In genomic region chr9:47530922-47531850, GRCm38 (mm10) we compare ENCODE assay signal across 7 mouse cellular contexts. TPM values are rescaled to one million over a fixed set of nuclear protein-coding genes. Genes with fewer than 3 reads are reported as not detected.
DNase-seq lines count a peak whose midpoint lies in the region; ATAC-seq and TF ChIP-seq lines count a peak whose summit lies in the region.

No protein-coding gene starts in this region.

- peak; percentile 76 for DNase-seq in adrenal gland, postnatal 25 days
- peak; percentile 77 for DNase-seq in embryo, embryonic 11 days
- DNase-seq in limb, embryonic 11.5 days (ENCODE audit: low spot score) = peak; percentile 78

- peak; percentile 36 for ATAC-seq in granulocyte monocyte progenitor cell, adult 5-6 weeks (replicated peaks; ENCODE audit: poor library complexity, severe bottlenecking)
- ATAC-seq in intestine, postnatal 0 days = no peak
- no peak; the same call in 1 of the 2 replicates for ATAC-seq in limb, embryonic 11.5 days (ENCODE audit: insufficient number of reproducible peaks, low FRiP score, low TSS enrichment, low read depth)
- ATAC-seq in midbrain, embryonic 13.5 days = peak; percentile 44
- peak; percentile 11; the same call in 1 of the 2 replicates for ATAC-seq in stomach, embryonic 15.5 days (ENCODE audit: insufficient read depth, low FRiP score, low read depth)

- no peaks in the 10 kb centered on the region for H3K9me3 ChIP-seq in intestine, postnatal 0 days (ENCODE audit: control insufficient read depth)
- no peaks in the 10 kb centered on the region for H3K9me3 ChIP-seq in limb, embryonic 11.5 days (ENCODE audit: control insufficient read depth, low read length)
- no peaks in the 10 kb centered on the region for H3K9me3 ChIP-seq in midbrain, embryonic 13.5 days
- H3K9me3 ChIP-seq in stomach, embryonic 15.5 days = no peaks in the 10 kb centered on the region

- peak overlapping the region; percentile 99 for H3K4me2 ChIP-seq in intestine, postnatal 0 days (replicated peaks; ENCODE audit: low read depth)
- peak overlapping the region; percentile 90 for H3K4me2 ChIP-seq in limb, embryonic 11.5 days (ENCODE audit: low read depth, severe bottlenecking)
- peak overlapping the region; percentile 89 for H3K4me2 ChIP-seq in midbrain, embryonic 13.5 days (replicated peaks)
- H3K4me2 ChIP-seq in stomach, embryonic 15.5 days = peak overlapping the region; percentile 91

- peak overlapping the region; percentile 67 for H3K4me3 ChIP-seq in intestine, postnatal 0 days (ENCODE audit: low read depth, low read length)
- peak overlapping the region; percentile 64 for H3K4me3 ChIP-seq in limb, embryonic 11.5 days (ENCODE audit: low read depth, low read length)
- peak overlapping the region; percentile 85 for H3K4me3 ChIP-seq in midbrain, embryonic 13.5 days (replicated peaks)
- H3K4me3 ChIP-seq in stomach, embryonic 15.5 days (replicated peaks) = peak overlapping the region; percentile 64

- H3K36me3 ChIP-seq in intestine, postnatal 0 days (ENCODE audit: control insufficient read depth, insufficient read depth) = no peaks in the 10 kb centered on the region
- no peaks in the 10 kb centered on the region for H3K36me3 ChIP-seq in limb, embryonic 11.5 days (ENCODE audit: control insufficient read depth, insufficient read depth, low read length)
- no peaks in the 10 kb centered on the region for H3K36me3 ChIP-seq in midbrain, embryonic 13.5 days
- H3K36me3 ChIP-seq in stomach, embryonic 15.5 days = no peaks in the 10 kb centered on the region

- WGBS in intestine, postnatal 0 days = 1% methylated on average over 106 of the region's 110 CpGs
- under 1% methylated on average over 108 of the region's 110 CpGs for WGBS in limb, embryonic 11.5 days
- WGBS in midbrain, embryonic 13.5 days = under 1% methylated on average over 109 of the region's 110 CpGs
- under 1% methylated on average over 96 of the region's 110 CpGs for WGBS in stomach, embryonic 15.5 days

- H3K27me3 ChIP-seq in intestine, postnatal 0 days (replicated peaks; ENCODE audit: control insufficient read depth, insufficient read depth, low read length) = peaks cover 43% of the 10 kb centered on the region
- H3K27me3 ChIP-seq in limb, embryonic 11.5 days (ENCODE audit: control insufficient read depth, insufficient read depth, low read length) = 0 out of 2 replicates have a peak, but pooled peaks cover 3% of the 10 kb centered on the region
- H3K27me3 ChIP-seq in midbrain, embryonic 13.5 days = peaks cover 30% of the 10 kb centered on the region
- H3K27me3 ChIP-seq in stomach, embryonic 15.5 days (replicated peaks) = peaks cover 20% of the 10 kb centered on the region

- TF ChIP-seq CTCF in intestine, postnatal 0 days (IDR thresholded peaks at IDR 0.05; ENCODE audit: low read depth) = peak; percentile 56

- H3K9ac ChIP-seq in intestine, postnatal 0 days (ENCODE audit: low read depth, low read length) = peak overlapping the region; percentile 58
- peak overlapping the region; percentile 85 for H3K9ac ChIP-seq in limb, embryonic 11.5 days (ENCODE audit: low read length)
- peak overlapping the region; percentile 89 for H3K9ac ChIP-seq in midbrain, embryonic 13.5 days (replicated peaks)
- H3K9ac ChIP-seq in stomach, embryonic 15.5 days = peak overlapping the region; percentile 44

- no peaks in the 10 kb centered on the region; the same call in 1 of the 2 replicates for H3K4me1 ChIP-seq in intestine, postnatal 0 days (replicated peaks; ENCODE audit: control insufficient read depth, insufficient read depth, low read length)
- peaks cover 11% of the 10 kb centered on the region; the same call in 1 of the 2 replicates for H3K4me1 ChIP-seq in limb, embryonic 11.5 days (ENCODE audit: control insufficient read depth, insufficient read depth, low read length)
- H3K4me1 ChIP-seq in midbrain, embryonic 13.5 days (replicated peaks) = peaks cover 33% of the 10 kb centered on the region
- H3K4me1 ChIP-seq in stomach, embryonic 15.5 days = peaks cover 18% of the 10 kb centered on the region

- no peak overlapping the region for H3K27ac ChIP-seq in intestine, postnatal 0 days (ENCODE audit: low read depth, low read length)
- no peak overlapping the region for H3K27ac ChIP-seq in limb, embryonic 11.5 days (replicated peaks; ENCODE audit: low read depth, low read length)
- H3K27ac ChIP-seq in midbrain, embryonic 13.5 days = peak overlapping the region; percentile 92
- no peak overlapping the region for H3K27ac ChIP-seq in stomach, embryonic 15.5 days

RNA-seq across cellular contexts. Expression of gene Cadm1, which starts 1.2 kb away (rescaled TPM):
- total RNA-seq in adrenal gland, postnatal 25 days (2021) = 27.5 and 35.6 TPM in 2 replicates
- not detected in 2 replicates for total RNA-seq in granulocyte monocyte progenitor cell, adult 5-6 weeks (2014; fragmentation: Nextera tagmentation)
- not detected in 2 replicates for total RNA-seq in granulocyte monocyte progenitor cell, adult 5-6 weeks (2017)
- 20.1 and 20.9 TPM in 2 replicates for polyA plus RNA-seq in intestine, postnatal 0 days (2015; fragmentation: Nextera tagmentation; extraction: Ambion mirVana)
- 57.3 and 61.0 TPM in 2 replicates for polyA plus RNA-seq in limb, embryonic 11.5 days (2014; fragmentation: Nextera tagmentation; extraction: Ambion mirVana)
- 138 and 156 TPM in 2 replicates for polyA plus RNA-seq in midbrain, embryonic 13.5 days (2015; fragmentation: Nextera tagmentation; extraction: Ambion mirVana)
- 40.1 and 43.5 TPM in 2 replicates for polyA plus RNA-seq in stomach, embryonic 15.5 days (2015; fragmentation: Nextera tagmentation; extraction: Ambion mirVana)

Comparison
In these comparisons a context has a peak if more than half of its experiments do, and no peak if none do; other contexts are left out.
1. ATAC-seq: peak in granulocyte monocyte progenitor cell, adult 5-6 weeks (single experiment), midbrain, embryonic 13.5 days (single experiment) and stomach, embryonic 15.5 days (single experiment); none in intestine, postnatal 0 days (single experiment) and limb, embryonic 11.5 days (single experiment).
2. Peak in every context shown above with its lines, with median percentiles within 50 percentile points of each other: DNase-seq, H3K4me2 ChIP-seq, H3K4me3 ChIP-seq and H3K9ac ChIP-seq.